Mouse (Mus musculus) stomach, postnatal 0 days (tissue): ENCODE data around the gene Dnajb13.

ENCODE experiments used
- CTCF ChIP-seq: IDR thresholded peaks from 2 replicates; pipeline ENCODE4 v1.5.1; 2016; ENCODE audit warnings: antibody characterized with exemption, low read depth, mild to moderate bottlenecking, moderate library complexity
- EP300 ChIP-seq: optimal IDR thresholded peaks from 2 replicates; pipeline ENCODE3; 2016; ENCODE audit warnings: antibody characterized with exemption

DNA sequence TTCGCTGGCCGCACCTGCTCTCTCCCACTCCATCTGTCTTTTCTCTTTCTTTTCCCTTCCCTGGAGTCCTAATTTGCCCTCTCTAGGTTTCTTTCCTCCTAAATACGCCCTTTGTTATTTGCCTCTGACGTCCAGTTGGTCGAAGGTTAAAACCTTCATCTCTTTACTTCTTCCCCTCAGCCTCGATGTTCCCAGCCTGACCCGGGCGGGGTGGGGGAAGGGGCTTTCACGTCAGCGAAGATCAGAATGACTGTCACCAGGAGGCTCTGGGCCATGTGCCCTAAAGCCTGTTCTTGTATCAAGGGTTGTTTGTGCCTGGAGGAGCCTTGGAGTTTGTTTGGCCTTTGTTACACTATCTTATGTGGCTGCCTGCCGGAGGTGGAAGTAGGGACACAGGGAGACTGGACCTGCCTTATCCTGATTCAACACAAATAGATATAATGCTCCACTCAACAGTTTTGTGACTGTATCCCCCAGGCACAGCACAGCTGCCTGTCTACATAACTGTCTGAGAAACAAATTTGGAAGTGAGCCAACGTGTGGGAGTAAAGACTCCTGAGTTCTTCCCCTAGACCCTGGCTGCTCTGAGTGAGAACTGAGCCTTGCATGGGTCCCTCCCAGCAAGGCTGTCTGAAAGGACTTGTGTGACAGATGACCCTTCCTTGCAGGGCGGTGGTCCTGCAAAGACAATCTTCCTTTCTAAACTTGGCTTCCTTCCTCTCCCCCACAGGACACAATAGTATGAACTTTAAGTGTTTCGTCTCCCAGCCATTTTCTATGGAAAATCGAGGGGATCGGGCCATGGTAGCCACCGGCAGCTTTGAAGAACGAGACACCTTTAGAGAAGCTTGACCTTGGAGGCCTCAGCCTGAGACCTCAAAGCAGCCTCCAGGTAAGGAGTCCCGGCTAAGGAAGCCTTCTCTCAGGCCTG, 21.0 kb downstream of the Dnajb13 start:
- no peak for TF ChIP-seq CTCF
- TF ChIP-seq EP300: no peak
